Comparison of ENCODE assay signal across 8 mouse cellular contexts in genomic region chr12:72104525-72105281, GRCm38 (mm10). TPM values are rescaled to one million over a fixed set of nuclear protein-coding genes. Genes with fewer than 3 reads are reported as not detected.
DNase-seq lines count a peak whose midpoint lies in the region; ATAC-seq and TF ChIP-seq lines count a peak whose summit lies in the region.

No protein-coding gene starts in this region.

- H3K4me3 ChIP-seq in cortical plate, adult 2 months (ENCODE audit: insufficient read depth, low read length), result no peak overlapping the region
- no peak overlapping the region for H3K4me3 ChIP-seq in hindbrain, postnatal 0 days (ENCODE audit: low read length)

- H3K4me2 ChIP-seq in hindbrain, postnatal 0 days (ENCODE audit: low read depth, low read length), result peak overlapping the region; percentile 37

- no peak overlapping the region for H3K27ac ChIP-seq in cortical plate, adult 2 months (ENCODE audit: insufficient read depth, low read length)
- no peak overlapping the region for H3K27ac ChIP-seq in hindbrain, postnatal 0 days

- 25% methylated on average over 14 of the region's 14 CpGs for WGBS in hindbrain, postnatal 0 days

- H3K27me3 ChIP-seq in hindbrain, postnatal 0 days (ENCODE audit: insufficient read depth, low read length), result no peaks in the 10 kb centered on the region

- TF ChIP-seq POLR2A in cortical plate, adult 2 months (IDR thresholded peaks at IDR 0.05; ENCODE audit: extremely low read depth, insufficient read depth, low read length), result no peak

- DNase-seq in testis, postnatal 10 days (ENCODE audit: low spot score), result peak; percentile 56
- no peak for DNase-seq in testis, postnatal 14 days (ENCODE audit: low spot score)
- DNase-seq in gastrocnemius, postnatal 14 days, result peak; percentile 62
- DNase-seq in hindbrain, postnatal 0 days (ENCODE audit: low spot score), result peak; percentile 92
- DNase-seq in layer of hippocampus, postnatal 25 days (ENCODE audit: extremely low spot score in 1 of 2, low spot score in 1 of 2), result peak; percentile 40 to 61
- DNase-seq in lung, postnatal 25 days (ENCODE audit: low spot score), result peak; percentile 77
- DNase-seq in retina, adult 2 months (ENCODE audit: low read depth, low spot score), result peak; percentile 64

- peaks cover 1% of the 10 kb centered on the region; the same call in 1 of the 2 replicates for H3K4me1 ChIP-seq in cortical plate, adult 2 months (ENCODE audit: control insufficient read depth, insufficient read depth, low read length)
- H3K4me1 ChIP-seq in hindbrain, postnatal 0 days (ENCODE audit: insufficient read depth, low read length), result no peaks in the 10 kb centered on the region

- no peaks in the 10 kb centered on the region for H3K9me3 ChIP-seq in hindbrain, postnatal 0 days (ENCODE audit: low read length)

- TF ChIP-seq CTCF in cortical plate, adult 2 months (IDR thresholded peaks at IDR 0.05; ENCODE audit: extremely low read depth, insufficient read depth, low read length), result peak; percentile 76
- peak; percentile 91 for TF ChIP-seq CTCF in hindbrain, postnatal 0 days (IDR thresholded peaks at IDR 0.05; ENCODE audit: low read depth)

- intact Hi-C loops in gastrocnemius, postnatal 14 days (cut with DNase I; ENCODE audit: low total_unique reads), result loop anchor here (5.0 to 10.0 kb wide), 2 partner anchors 130 to 323 kb away; no protein-coding TSS in a partner anchor

- H3K9ac ChIP-seq in hindbrain, postnatal 0 days (replicated peaks; ENCODE audit: low read length), result 0 out of 2 replicates have a peak overlapping the region, but pooled peaks have one; percentile 9

- ATAC-seq in hindbrain, postnatal 0 days, result peak; percentile 75

- H3K36me3 ChIP-seq in hindbrain, postnatal 0 days (ENCODE audit: insufficient read depth, low read length), result peaks cover 11% of the 10 kb centered on the region; the same call in 1 of the 2 replicates

RNA-seq across cellular contexts. Expression of gene Jkamp, which starts 19.3 kb away (rescaled TPM):
- polyA plus RNA-seq in cortical plate, adult 2 months (2012; rRNA removed), result 75.4 and 83.2 TPM in 2 replicates
- 10 to 100 TPM; 14.9 to 16.2 TPM for total RNA-seq in gastrocnemius, postnatal 14 days (2021)
- total RNA-seq in hindbrain, postnatal 0 days (2014; rRNA removed), result 84.9 and 88.2 TPM in 2 replicates
- 112 and 117 TPM in 2 replicates for polyA plus RNA-seq in hindbrain, postnatal 0 days (2015; fragmentation: Nextera tagmentation; extraction: Ambion mirVana)
- total RNA-seq in layer of hippocampus, postnatal 25 days (2021), result 10 to 100 TPM; 51.0 to 52.6 TPM

RNA-seq across cellular contexts. Expression of gene L3hypdh, which starts 19.5 kb away (rescaled TPM):
- 4.4 TPM in 2 replicates for polyA plus RNA-seq in cortical plate, adult 2 months (2012; rRNA removed)
- 1 to 10 TPM; 2.7 to 3.1 TPM for total RNA-seq in gastrocnemius, postnatal 14 days (2021)
- 7.6 and 10.1 TPM in 2 replicates for total RNA-seq in hindbrain, postnatal 0 days (2014; rRNA removed)
- 12.3 and 12.7 TPM in 2 replicates for polyA plus RNA-seq in hindbrain, postnatal 0 days (2015; fragmentation: Nextera tagmentation; extraction: Ambion mirVana)
- total RNA-seq in layer of hippocampus, postnatal 25 days (2021), result 1 to 10 TPM; 3.7 to 4.1 TPM

RNA-seq across cellular contexts. Expression of gene Gpr135, which starts 33.8 kb away (rescaled TPM):
- 10.7 and 11.6 TPM in 2 replicates for polyA plus RNA-seq in cortical plate, adult 2 months (2012; rRNA removed)
- under 1 TPM; 0.38 to 0.43 TPM for total RNA-seq in gastrocnemius, postnatal 14 days (2021)
- total RNA-seq in hindbrain, postnatal 0 days (2014; rRNA removed), result 20.5 and 23.7 TPM in 2 replicates
- polyA plus RNA-seq in hindbrain, postnatal 0 days (2015; fragmentation: Nextera tagmentation; extraction: Ambion mirVana), result 11.0 and 11.5 TPM in 2 replicates
- 10 to 100 TPM; 13.4 TPM for total RNA-seq in layer of hippocampus, postnatal 25 days (2021)

Comparison
In these comparisons a context has a peak if more than half of its experiments do, and no peak if none do; other contexts are left out.
1. RNA of gene Gpr135, which starts 33.8 kb away (total RNA-seq): 20.5 to 23.7 TPM in hindbrain, postnatal 0 days and 13.4 TPM in layer of hippocampus, postnatal 25 days; 0.38 to 0.43 TPM in gastrocnemius, postnatal 14 days; every median in the first group is over 10 times any median in the second.